Mouse (Mus musculus) heart, postnatal 0 days (tissue): ENCODE measurements around the gene Pappa.

Source experiments
- CTCF ChIP-seq: IDR thresholded peaks from 2 replicates; pipeline ENCODE4 v1.5.1; 2016; ENCODE audit warnings: antibody characterized with exemption, control low read depth, low read depth
- EP300 ChIP-seq: IDR thresholded peaks from 2 replicates; pipeline ENCODE4 v1.6.1; 2016; ENCODE audit warnings: antibody characterized with exemption, low read depth

- TF ChIP-seq CTCF (no peak), EP300 (no peak)
Observed at GRCm38 (mm10) chr4:65402836-65403634, 279.1 kb downstream of the Pappa start.
